Mouse (Mus musculus) G1E (cell line): ENCODE measurements around the gene Nudt15.

Experiments
- CTCF ChIP-seq: IDR thresholded peaks from 2 replicates; pipeline ENCODE4 v1.5.1; 2012; ENCODE audit warnings: low read depth, low read length, inconsistent platforms, mixed read lengths
- POLR2AphosphoS5 ChIP-seq: IDR thresholded peaks from 2 replicates; pipeline ENCODE4 v1.6.1; 2012; ENCODE audit warnings: low read depth, low read length, inconsistent platforms; ENCODE audit not compliant: insufficient replicate concordance

GRCm38 (mm10) chr14:73476361-73476934 is 71.6 kb downstream of the Nudt15 start:
- TF ChIP-seq CTCF (no peak), POLR2AphosphoS5 (no peak)
